Mouse (Mus musculus) heart, postnatal 4 days (tissue): ENCODE results near the gene Dnajb1. TPM values are rescaled to one million over a fixed set of nuclear protein-coding genes. Genes with fewer than 3 reads are reported as not detected.
A peak's percentile ranks its signal among the peaks of the same experiment; 100 is the strongest.
"Not testable (repeated sequence)": the region's sequence is repeated elsewhere in the genome, so short reads cannot be mapped to it uniquely, and the experiment has no call there.

Experiments used
- DNase-seq: peaks from one replicate; pipeline ENCODE4 v3.0.0; 2021
- total RNA-seq, 2 experiments: library from RNA; stranded (reverse); gene quantifications; 2 replicates each; pipeline ENCODE4 v1.2.3; 2021

Dnajb1 gene
- 10 to 100 TPM; 21.3 to 22.8 TPM for total RNA-seq

GRCm38 (mm10) chr8:83607661-83608397 lies at the start of gene Dnajb1, which contains the start of gene Tecr:
Gene Dnajb1, plus strand, starts transcription at chr8:83608193.
Gene Tecr, minus strand, starts transcription at chr8:83607971.
- peak; percentile 100 for DNase-seq

- DNase-seq: no peak
Measured at GRCm38 (mm10) chr8:83562669-83563068, 45.3 kb upstream of the Dnajb1 start.

DNA sequence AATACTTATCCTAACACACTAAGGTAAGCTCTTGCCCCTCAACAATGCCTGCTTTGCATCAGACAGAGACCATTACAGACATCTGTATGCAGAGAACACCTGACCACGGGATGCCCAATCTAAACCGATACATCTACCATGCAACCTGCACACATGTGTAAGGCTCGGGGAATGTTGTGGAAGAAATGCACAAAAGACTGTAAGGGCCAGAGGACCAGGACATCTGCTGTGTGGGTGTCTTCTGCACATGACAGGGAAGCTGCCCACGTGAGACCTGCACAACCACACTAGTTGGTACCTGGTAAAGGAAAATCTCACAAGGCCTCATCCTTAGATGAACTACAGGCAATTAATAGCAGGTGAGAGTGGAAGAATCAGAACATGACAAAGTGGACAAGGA lies 44.7 kb upstream of the Dnajb1 start:
- no peak for DNase-seq

- DNase-seq: peak; percentile 36
Measured at GRCm38 (mm10) chr8:83565731-83566375, 42.1 kb upstream of the Dnajb1 start.

- peak; percentile 98 for DNase-seq
Measured at GRCm38 (mm10) chr8:83566469-83567395, 41.3 kb upstream of the Dnajb1 start, which contains the start of gene Ndufb7. Gene Ndufb7, plus strand, starts transcription at chr8:83566671.

DNA sequence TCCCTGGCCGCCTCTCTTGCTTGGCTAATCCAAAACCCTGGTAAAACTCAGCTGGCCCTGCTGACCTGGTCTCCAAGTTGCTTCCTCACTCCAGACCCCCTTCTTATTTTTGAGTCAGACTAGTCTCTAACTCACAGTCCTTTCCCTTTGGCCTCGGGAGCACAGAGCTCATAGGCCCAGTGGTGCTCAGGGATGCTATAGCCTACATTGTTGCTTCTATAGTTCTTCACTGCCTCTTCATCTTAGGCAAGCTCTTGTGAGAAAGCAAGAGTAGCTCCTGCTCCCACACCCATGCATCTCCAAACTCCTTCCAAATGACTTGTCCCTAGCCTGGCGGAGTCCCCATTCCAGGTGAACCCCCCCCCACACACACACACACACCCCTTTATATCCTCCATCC lies 40.3 kb upstream of the Dnajb1 start:
- DNase-seq: no peak

DNA sequence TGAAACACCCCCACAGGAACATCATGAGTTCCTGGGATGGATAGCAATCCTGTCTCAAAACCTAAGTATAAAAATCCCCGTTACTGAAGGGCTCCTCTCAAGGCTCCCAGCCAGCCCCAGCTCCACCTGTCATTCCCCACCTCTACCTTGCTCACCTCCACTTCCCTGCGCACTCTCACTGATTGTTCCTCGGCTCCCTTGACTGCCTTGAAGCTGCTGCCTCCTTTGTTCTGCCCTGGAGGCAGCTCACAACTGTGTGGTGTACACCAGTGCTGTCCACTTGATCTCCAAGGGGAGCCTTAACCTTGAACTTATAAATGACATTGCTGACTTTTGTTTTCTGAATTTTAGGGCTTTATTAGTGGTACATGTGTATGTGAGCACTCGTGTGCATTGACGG lies 39.9 kb upstream of the Dnajb1 start:
- no peak for DNase-seq

DNA sequence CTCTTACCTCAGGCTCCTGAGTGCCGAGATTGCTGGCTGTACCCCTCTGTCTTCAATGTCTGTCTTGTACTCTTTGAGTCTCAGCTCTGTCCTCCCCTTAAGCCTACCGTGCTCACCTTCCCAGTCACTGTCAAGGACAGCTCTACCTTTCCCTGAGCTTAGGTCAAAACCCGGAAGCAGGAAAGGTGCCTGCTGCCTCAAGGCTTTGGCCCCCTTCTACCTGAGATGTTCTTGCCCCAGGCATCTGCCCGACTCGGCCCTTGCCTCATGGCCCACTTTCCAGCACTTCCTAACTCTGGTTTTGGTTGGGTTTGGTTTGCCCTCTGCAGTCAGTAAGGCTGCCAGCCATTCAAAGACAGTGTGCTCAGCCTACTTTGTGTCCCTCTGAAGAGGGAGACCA lies 39.2 kb upstream of the Dnajb1 start:
- DNase-seq: no peak

DNA sequence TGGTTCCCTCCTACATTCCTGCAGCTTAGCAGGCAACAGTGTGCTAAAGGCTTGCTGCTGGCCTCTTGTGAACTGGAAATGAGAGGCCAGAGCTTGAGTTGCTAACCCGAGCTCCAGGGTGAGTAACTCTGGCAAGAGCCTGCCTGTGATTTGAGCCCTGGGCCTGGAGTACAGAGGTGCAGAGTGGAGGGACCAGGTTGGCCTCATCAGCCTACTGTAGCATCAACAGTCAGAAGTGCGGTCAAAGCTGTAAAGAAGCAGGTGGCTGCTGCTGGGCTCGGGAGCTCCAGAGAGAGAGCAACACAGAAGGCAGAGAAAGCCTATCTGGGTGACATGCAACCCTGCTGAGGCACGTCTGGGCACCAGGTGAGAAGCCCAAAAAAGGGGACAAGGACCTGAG lies 38.8 kb upstream of the Dnajb1 start:
- no peak for DNase-seq

DNA sequence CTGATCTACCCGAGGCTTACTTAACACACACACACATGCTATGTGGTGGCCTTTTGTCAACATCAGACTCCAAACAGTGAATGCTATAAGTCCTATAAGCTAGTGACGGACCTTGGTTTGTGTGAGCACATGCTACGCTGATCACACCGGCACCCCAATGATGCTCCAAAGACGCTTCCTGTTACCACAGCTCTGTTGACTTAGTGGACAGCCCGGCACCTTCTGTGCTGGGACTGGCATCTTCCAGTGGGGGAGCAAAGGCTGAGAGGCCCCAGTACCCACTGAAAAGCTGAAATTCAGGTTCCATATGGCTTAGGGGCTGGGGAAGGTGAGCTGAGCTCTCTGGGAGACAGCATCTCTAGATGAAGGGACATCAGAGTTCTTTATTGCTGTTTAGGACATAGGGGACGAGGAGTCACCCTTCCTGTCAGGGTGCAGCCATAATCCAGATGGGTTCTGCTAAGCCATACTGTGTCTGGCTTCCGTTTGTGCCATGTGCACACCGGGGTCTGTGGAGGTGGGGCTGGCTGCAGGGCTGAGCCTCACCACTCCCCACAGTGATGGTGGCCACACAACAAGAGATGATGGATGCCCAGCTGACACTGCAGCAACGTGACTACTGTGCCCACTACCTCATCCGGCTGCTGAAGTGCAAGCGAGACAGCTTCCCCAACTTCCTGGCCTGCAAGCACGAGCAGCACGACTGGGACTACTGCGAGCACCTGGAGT lies 37.6 kb upstream of the Dnajb1 start:
- no peak for DNase-seq

DNA sequence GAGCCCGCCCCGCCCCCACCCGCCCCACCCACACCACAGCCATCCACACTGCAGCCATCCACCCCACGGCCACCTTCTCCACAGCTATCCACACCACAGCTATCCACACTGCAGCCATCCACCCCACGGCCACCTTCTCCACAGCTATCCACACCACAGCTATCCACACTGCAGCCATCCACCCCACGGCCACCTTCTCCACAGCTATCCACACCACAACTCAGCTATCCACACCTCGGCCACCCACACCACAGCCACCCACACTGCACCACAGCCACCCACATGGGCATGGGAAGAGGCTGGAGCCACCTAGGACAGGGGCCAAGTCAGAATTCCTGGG lies 37.0 kb upstream of the Dnajb1 start:
- not testable (repeated sequence) for DNase-seq

DNA sequence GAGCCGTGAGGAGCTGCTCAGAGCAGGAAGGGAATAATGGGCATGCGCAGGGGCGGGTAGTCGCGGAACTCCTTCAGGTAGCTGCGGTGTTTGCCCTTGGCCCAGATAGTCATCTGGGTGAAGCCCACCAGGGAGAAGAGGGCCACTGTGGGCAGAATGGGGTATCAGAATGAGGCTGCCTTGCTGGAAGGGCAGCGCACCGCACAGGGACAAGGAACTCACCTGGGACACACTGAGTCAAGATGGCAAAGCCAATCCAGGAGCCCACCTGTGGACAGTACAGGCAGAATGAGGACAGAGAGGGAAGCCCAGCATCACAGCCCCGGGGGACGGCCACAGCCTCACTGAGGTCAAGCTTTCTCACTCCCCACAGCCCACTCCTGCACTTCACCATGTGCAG lies 36.2 kb upstream of the Dnajb1 start:
- DNase-seq: no peak

DNA sequence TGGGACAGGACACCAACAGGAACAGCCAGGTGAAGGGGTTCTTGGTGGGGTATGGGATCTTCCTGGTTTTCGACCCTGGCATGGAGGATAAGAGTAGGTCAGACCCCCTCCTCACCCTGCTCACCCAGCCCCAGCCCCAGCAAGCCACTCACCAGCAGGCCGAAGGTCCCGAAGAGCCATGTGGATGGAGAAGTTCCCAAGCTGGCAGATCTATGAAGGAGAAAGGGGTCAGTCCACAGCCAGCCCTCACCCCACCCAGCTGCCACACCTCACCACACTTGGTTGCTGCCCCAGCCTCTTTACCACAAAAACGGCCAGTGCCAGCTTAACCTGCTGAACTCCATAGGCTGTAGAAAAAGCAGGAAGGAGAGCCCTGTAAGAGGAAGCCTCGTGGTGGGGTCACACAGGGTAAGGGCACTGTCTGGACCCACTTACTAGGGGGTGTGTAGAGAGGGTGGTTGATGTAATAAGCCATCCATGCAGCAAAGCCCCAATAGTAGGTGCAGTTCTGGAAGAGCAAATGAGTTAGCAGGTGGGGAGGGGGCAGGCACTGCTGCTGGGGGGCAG lies 35.7 kb upstream of the Dnajb1 start:
- DNase-seq: no peak

GRCm38 (mm10) chr8:83573140-83573875 lies 34.7 kb upstream of the Dnajb1 start:
- DNase-seq: peak; percentile 64

GRCm38 (mm10) chr8:83574631-83575315 lies 33.2 kb upstream of the Dnajb1 start:
- peak; percentile 29 for DNase-seq

- peak; percentile 56 for DNase-seq
Measured at GRCm38 (mm10) chr8:83575561-83576515, 32.2 kb upstream of the Dnajb1 start.

- no peak for DNase-seq
Measured at GRCm38 (mm10) chr8:83576516-83576895, 31.5 kb upstream of the Dnajb1 start.

GRCm38 (mm10) chr8:83576921-83577320 lies 31.1 kb upstream of the Dnajb1 start:
- no peak for DNase-seq

DNA sequence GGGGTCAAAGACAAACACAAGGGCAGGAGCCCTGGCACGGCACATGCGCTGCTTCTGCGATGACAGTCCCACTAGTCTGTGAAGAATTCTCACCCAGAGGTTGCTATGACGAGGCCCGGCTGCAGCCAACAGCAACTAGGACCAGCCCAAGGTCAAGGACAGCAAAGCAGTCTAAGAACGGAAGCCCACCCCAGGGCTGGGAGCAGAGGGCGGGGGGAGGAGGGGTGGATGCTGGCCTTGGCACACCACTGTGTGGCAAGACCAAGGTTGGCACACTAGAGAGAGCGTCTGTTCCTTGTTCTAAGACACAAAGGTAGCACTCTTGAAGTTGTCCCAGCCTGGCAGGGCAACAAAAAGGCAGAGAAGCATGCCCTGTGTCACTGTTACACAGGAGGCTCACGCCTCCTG lies 30.6 kb upstream of the Dnajb1 start:
- DNase-seq: peak; percentile 68
